Mouse (Mus musculus): Measurements from ENCODE around the gene Cenpo. TPM values are rescaled to one million over a fixed set of nuclear protein-coding genes. Genes with fewer than 3 reads are reported as not detected.

The Cenpo gene
- 7.5 and 8.6 TPM in 2 replicates for polyA plus RNA-seq (2014; fragmentation: Nextera tagmentation; extraction: Ambion mirVana)

DNA sequence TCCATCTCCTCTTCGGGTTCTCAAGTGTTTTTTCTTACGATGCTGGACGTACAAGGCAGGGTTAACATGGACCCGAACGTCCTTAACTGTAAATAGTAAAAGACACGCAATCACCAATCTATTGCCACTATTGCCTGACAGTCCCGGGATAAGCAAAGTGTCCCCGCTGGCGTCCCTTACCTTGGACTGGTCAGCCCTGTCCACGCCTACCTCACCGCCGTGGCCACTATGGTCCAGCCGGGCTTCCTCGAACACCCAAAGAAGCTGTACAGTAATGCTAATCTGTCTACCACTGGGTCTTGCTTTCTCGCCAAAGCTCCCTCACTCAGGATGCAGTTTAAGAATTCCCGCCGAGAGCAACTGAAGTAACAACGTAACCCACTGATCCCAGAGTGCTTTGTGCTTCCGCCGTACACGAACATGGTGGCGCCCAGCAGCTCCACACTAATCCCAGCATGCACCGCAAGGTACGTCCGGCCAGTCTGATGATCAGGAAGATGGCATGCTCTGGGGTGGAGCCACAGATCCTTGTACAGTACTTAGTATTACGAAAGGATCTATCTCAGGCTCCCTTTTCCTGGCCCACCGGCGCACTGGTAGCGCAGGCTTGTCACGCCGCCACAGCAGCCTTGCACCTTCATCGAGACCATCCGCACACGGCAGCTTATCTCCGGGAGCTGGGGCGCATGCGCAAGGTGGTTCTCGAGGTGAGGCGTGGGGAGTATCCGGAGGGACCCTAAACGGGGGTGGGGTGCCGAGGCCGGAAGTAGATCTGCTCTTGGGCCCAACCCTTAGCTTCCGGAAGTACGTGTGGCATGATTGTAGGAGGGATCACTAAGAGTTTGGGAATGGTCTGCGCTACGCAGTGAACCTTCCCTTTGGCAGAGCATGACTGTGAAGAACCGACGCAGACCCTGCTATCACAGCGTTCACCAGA lies at the start of gene Cenpo, which contains the start of gene Ptrhd1:
Gene Cenpo, minus strand, starts transcription at position 723 of the 937 bp plus-strand sequence.
Gene Ptrhd1, plus strand, starts transcription at position 456 of the 937 bp plus-strand sequence.
- Histone ChIP-seq H3K4me2 (ENCODE audit: low read depth, low read length) (peak within 1 kb of the TSS; percentile 72), H3K27ac (ENCODE audit: low read depth, low read length) (peak within 1 kb of the TSS; percentile 96), H3K36me3 (ENCODE audit: control insufficient read depth, insufficient read depth, low read length) (0 out of 2 replicates have a peak, but pooled peaks cover 2% of the 10 kb centered on the region), H3K4me1 (ENCODE audit: control insufficient read depth, insufficient read depth, low read length) (0 out of 2 replicates have a peak, but pooled peaks cover 4% of the 10 kb centered on the region), H3K27me3 (ENCODE audit: control insufficient read depth, insufficient read depth, low read length) (no peaks in the 10 kb centered on the region), H3K9me3 (ENCODE audit: control insufficient read depth, low read length) (no peaks in the 10 kb centered on the region), H3K9ac (replicated peaks; ENCODE audit: low read depth, low read length) (peak within 1 kb of the TSS; percentile 69), H3K4me3 (ENCODE audit: low read depth, low read length) (peak within 1 kb of the TSS; percentile 62)
- ATAC-seq (ENCODE audit: low read depth): peak; percentile 99
- WGBS: under 1% methylated on average over 50 of the region's 50 CpGs

DNA sequence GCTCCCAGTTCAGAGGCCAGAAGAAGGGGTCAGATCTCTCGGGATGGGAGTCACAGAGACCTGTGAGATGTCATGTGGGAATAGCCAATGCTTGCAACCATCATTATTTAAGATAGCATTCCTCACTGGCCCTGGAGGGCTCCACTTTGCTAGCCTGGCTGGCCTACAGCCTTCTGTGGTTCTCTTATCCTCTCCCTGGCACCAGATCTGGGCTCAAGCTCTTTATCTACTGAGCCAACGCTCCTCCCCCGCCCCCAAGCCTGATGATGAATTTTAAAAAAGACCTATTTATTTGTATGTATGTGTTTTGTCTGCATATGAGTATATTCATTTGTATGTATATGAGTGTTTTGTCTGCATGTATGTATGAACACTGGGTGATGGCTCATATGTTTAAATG lies 45.8 kb upstream of the Cenpo start:
- Histone ChIP-seq H3K27me3 (ENCODE audit: control insufficient read depth, insufficient read depth, low read length) (no peaks in the 10 kb centered on the region), H3K9ac (replicated peaks; ENCODE audit: low read depth, low read length) (no peak overlapping the region), H3K36me3 (ENCODE audit: control insufficient read depth, insufficient read depth, low read length) (peaks cover 5% of the 10 kb centered on the region), H3K4me3 (ENCODE audit: low read depth, low read length) (no peak overlapping the region), H3K4me2 (ENCODE audit: low read depth, low read length) (no peak overlapping the region), H3K4me1 (ENCODE audit: control insufficient read depth, insufficient read depth, low read length) (no peaks in the 10 kb centered on the region), H3K9me3 (ENCODE audit: control insufficient read depth, low read length) (no peaks in the 10 kb centered on the region), H3K27ac (ENCODE audit: low read depth, low read length) (no peak overlapping the region)
- no peak for ATAC-seq (ENCODE audit: low read depth)
- 96% methylated on average over 3 of the region's 3 CpGs for WGBS

DNA sequence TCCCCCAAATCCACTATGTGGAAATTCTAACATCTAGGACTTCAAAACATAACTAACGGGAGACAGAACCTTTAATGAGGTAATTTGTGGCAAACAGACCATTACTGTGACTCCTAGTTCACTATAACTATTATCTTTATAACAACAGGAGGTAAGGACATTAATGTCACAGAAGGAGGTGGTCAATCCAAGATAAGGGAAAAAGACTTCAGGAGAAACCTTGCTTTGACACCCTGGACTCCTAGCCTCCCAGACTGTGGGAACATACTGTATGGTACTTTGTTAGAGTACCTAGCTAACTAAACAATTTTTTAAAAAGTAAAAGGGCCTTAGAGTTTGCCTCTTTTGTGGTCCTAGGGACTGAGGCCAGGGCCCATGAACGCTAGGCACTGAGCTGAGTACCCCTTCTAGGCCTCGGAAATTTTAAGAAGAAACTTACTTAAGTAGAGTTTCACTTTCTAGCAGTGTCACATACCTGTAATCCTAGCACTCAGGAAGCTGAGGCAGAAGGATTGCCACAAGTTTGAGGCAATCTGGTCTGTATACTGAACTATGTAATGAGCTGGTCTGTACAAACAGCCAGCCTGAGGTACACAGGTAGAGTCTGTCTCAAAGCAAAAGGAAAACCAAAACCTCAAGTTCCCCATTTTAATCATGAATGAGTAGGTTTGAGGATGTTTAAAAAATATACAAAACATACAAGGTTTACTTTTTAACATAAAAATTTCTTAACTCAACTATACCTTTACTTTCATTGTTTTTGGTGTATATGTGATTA lies 45.1 kb upstream of the Cenpo start:
- 92% methylated on average over 3 of the region's 3 CpGs for WGBS
- no peak overlapping the region for H3K4me2 ChIP-seq (ENCODE audit: low read depth, low read length)
- no peak for ATAC-seq (ENCODE audit: low read depth)
- no peaks in the 10 kb centered on the region for H3K27me3 ChIP-seq (ENCODE audit: control insufficient read depth, insufficient read depth, low read length)
- H3K9me3 ChIP-seq (ENCODE audit: control insufficient read depth, low read length): no peaks in the 10 kb centered on the region
- no peak overlapping the region for H3K9ac ChIP-seq (replicated peaks; ENCODE audit: low read depth, low read length)
- H3K4me3 ChIP-seq (ENCODE audit: low read depth, low read length): no peak overlapping the region
- H3K27ac ChIP-seq (ENCODE audit: low read depth, low read length): no peak overlapping the region
- peaks cover 10% of the 10 kb centered on the region for H3K36me3 ChIP-seq (ENCODE audit: control insufficient read depth, insufficient read depth, low read length)
- no peaks in the 10 kb centered on the region for H3K4me1 ChIP-seq (ENCODE audit: control insufficient read depth, insufficient read depth, low read length)

DNA sequence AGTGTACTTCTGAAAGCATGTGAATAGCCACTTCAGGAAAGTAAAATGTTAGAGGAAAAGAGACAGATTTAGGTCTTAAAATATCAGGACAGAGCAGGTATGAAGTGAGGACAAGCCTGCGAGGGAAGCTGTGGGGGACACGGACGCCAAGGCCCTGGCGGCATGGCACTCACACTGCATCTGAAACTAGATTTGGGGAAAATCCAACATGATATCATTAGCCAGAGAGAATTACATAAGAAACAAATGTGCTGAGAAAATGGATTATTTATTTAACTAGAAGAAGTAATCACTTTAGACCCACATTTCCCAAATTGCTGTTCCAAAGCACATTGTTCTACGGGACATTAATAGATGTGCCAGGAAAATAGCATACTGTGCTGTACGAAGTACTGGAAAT lies 37.0 kb upstream of the Cenpo start:
- no peaks in the 10 kb centered on the region for H3K9me3 ChIP-seq (ENCODE audit: control insufficient read depth, low read length)
- H3K27me3 ChIP-seq (ENCODE audit: control insufficient read depth, insufficient read depth, low read length): no peaks in the 10 kb centered on the region
- no peak for ATAC-seq (ENCODE audit: low read depth)
- H3K4me1 ChIP-seq (ENCODE audit: control insufficient read depth, insufficient read depth, low read length): no peaks in the 10 kb centered on the region
- peaks cover 42% of the 10 kb centered on the region for H3K36me3 ChIP-seq (ENCODE audit: control insufficient read depth, insufficient read depth, low read length)
- no peak overlapping the region for H3K4me3 ChIP-seq (ENCODE audit: low read depth, low read length)
- WGBS: 94% methylated on average over 6 of the region's 6 CpGs
- H3K27ac ChIP-seq (ENCODE audit: low read depth, low read length): no peak overlapping the region
- no peak overlapping the region for H3K4me2 ChIP-seq (ENCODE audit: low read depth, low read length)
- H3K9ac ChIP-seq (replicated peaks; ENCODE audit: low read depth, low read length): no peak overlapping the region

DNA sequence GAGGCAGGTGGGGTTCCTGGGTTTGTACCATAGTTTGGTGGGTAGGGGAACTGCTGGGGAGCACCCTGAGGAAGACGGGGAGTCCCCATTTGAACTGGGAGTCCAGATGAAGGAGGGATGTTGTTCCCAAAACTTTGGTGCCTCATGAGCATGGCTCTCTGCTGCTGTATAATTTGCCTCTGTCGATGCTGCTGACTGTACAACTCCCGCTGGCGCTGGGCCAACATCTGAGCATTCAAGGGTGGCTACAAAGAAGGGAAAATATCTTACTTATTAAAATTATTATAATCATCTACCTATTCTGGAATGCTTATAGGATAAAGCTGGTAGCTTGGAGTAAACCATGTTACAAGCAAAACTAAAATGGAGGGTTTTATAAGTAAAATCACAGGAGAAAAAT lies 33.7 kb upstream of the Cenpo start:
- Histone ChIP-seq H3K4me1 (ENCODE audit: control insufficient read depth, insufficient read depth, low read length) (no peaks in the 10 kb centered on the region), H3K36me3 (ENCODE audit: control insufficient read depth, insufficient read depth, low read length) (peaks cover 45% of the 10 kb centered on the region), H3K27me3 (ENCODE audit: control insufficient read depth, insufficient read depth, low read length) (no peaks in the 10 kb centered on the region), H3K27ac (ENCODE audit: low read depth, low read length) (no peak overlapping the region), H3K4me3 (ENCODE audit: low read depth, low read length) (no peak overlapping the region), H3K4me2 (ENCODE audit: low read depth, low read length) (no peak overlapping the region), H3K9ac (replicated peaks; ENCODE audit: low read depth, low read length) (no peak overlapping the region), H3K9me3 (ENCODE audit: control insufficient read depth, low read length) (no peaks in the 10 kb centered on the region)
- no peak for ATAC-seq (ENCODE audit: low read depth)
- WGBS: 97% methylated on average over 4 of the region's 4 CpGs

DNA sequence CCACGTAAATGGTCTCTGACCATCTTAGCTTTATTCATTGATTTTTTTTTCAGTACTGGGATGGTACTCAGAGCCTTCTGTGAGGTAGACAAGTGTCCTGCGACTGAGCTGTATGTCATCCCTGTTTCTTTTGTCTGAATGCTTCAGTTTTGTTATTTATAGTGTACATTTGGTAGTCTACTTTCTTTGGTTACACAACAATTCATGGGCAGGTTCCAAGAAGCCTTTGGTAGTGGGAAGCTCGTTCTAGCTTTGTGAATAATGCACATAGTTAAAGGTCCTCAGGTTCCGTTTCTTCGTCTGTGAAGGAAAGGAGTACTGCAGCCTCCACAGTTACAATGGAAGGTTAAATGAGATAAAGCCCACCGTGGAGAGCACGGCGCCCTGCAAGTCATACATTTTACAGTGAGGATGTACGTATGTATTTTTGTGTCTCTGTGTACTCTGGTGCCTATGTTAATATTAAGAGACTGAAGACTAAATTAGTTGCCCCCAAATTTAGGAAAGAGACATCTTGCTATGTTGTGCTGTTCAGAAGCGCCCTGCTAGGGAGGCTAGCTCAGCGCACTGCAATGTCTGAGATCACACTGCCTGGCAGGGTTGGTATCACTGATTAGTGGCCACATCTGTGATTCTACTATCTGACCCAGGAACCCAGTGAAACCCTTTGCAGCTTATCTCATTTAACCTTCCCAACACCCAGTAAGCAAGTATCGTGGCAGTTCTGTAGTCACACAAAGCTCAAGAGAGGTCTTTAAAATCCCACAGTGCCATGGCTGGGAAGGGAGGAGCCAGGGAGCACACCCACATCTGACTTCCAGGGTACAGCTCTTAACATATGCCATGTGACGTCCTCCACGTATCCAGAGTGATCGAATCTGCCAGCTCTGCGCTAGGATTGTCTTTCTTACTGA lies 18.9 kb upstream of the Cenpo start:
- Histone ChIP-seq H3K9me3 (ENCODE audit: control insufficient read depth, low read length) (no peaks in the 10 kb centered on the region), H3K9ac (replicated peaks; ENCODE audit: low read depth, low read length) (no peak overlapping the region), H3K4me1 (ENCODE audit: control insufficient read depth, insufficient read depth, low read length) (no peaks in the 10 kb centered on the region), H3K27me3 (ENCODE audit: control insufficient read depth, insufficient read depth, low read length) (no peaks in the 10 kb centered on the region), H3K27ac (ENCODE audit: low read depth, low read length) (no peak overlapping the region), H3K4me3 (ENCODE audit: low read depth, low read length) (no peak overlapping the region), H3K36me3 (ENCODE audit: control insufficient read depth, insufficient read depth, low read length) (peaks cover 15% of the 10 kb centered on the region), H3K4me2 (ENCODE audit: low read depth, low read length) (no peak overlapping the region)
- 92% methylated on average over 16 of the region's 16 CpGs for WGBS
- ATAC-seq (ENCODE audit: low read depth): no peak

DNA sequence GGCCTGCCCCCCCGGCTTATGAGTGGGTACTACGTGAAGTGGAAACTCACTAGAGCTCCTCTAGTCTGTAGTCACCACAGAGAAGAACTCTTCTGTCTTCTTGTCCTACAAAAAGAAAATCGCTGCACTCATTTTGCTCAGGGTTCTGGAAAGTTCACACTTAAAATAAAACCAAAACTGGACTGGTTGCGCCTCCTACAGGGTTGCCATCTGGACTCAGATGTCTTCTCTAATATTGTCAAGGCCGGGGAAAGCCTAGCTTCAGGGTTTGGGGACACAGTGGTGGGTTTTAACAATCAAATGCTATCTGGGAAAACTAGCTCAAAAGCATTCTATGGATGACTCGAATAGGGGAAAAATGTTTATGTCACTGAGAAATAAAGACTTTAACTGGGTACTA lies 15.7 kb upstream of the Cenpo start:
- H3K4me1 ChIP-seq (ENCODE audit: control insufficient read depth, insufficient read depth, low read length): no peaks in the 10 kb centered on the region
- H3K4me2 ChIP-seq (ENCODE audit: low read depth, low read length): no peak overlapping the region
- peaks cover 15% of the 10 kb centered on the region for H3K36me3 ChIP-seq (ENCODE audit: control insufficient read depth, insufficient read depth, low read length)
- no peak for ATAC-seq (ENCODE audit: low read depth)
- no peak overlapping the region for H3K4me3 ChIP-seq (ENCODE audit: low read depth, low read length)
- no peak overlapping the region for H3K9ac ChIP-seq (replicated peaks; ENCODE audit: low read depth, low read length)
- H3K9me3 ChIP-seq (ENCODE audit: control insufficient read depth, low read length): no peaks in the 10 kb centered on the region
- no peaks in the 10 kb centered on the region for H3K27me3 ChIP-seq (ENCODE audit: control insufficient read depth, insufficient read depth, low read length)
- H3K27ac ChIP-seq (ENCODE audit: low read depth, low read length): no peak overlapping the region
- WGBS: 95% methylated on average over 6 of the region's 6 CpGs

DNA sequence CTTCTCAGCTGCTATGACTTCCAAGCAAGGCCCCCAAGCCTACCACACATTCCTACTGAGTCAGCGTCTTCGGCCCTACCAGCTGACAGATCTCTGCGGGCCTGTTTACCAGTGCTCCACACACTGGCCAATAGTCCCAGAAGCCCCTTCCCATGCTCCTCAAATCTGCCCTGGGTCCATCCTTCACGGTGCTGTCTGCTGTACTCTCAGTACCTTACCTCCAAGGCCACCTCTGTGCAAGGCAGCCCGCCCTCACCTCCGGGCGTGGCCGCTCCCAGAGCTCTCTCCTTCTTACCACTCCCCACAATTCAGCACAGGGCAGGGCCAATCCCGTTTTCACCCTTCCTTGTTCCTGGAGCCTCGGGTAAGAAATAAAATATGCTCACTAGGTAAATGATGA lies 11.6 kb upstream of the Cenpo start:
- Histone ChIP-seq H3K9me3 (ENCODE audit: control insufficient read depth, low read length) (no peaks in the 10 kb centered on the region), H3K36me3 (ENCODE audit: control insufficient read depth, insufficient read depth, low read length) (0 out of 2 replicates have a peak, but pooled peaks cover 3% of the 10 kb centered on the region), H3K9ac (replicated peaks; ENCODE audit: low read depth, low read length) (no peak overlapping the region), H3K27me3 (ENCODE audit: control insufficient read depth, insufficient read depth, low read length) (no peaks in the 10 kb centered on the region), H3K4me2 (ENCODE audit: low read depth, low read length) (no peak overlapping the region), H3K27ac (ENCODE audit: low read depth, low read length) (no peak overlapping the region), H3K4me1 (ENCODE audit: control insufficient read depth, insufficient read depth, low read length) (no peaks in the 10 kb centered on the region), H3K4me3 (ENCODE audit: low read depth, low read length) (no peak overlapping the region)
- WGBS: 85% methylated on average over 10 of the region's 10 CpGs
- no peak for ATAC-seq (ENCODE audit: low read depth)

All from neural tube, embryonic 14.5 days (tissue).